Mouse (Mus musculus) WW6 (cell line): ENCODE results near the gene Commd1.
A peak's percentile ranks its signal among the peaks of the same experiment; 100 is the strongest.

Source experiments
- DNase-seq: peaks from one replicate; pipeline ENCODE4 v3.0.0-alpha.2; 2013; ENCODE audit warnings: low read depth, low spot score

Gene Commd1

DNA sequence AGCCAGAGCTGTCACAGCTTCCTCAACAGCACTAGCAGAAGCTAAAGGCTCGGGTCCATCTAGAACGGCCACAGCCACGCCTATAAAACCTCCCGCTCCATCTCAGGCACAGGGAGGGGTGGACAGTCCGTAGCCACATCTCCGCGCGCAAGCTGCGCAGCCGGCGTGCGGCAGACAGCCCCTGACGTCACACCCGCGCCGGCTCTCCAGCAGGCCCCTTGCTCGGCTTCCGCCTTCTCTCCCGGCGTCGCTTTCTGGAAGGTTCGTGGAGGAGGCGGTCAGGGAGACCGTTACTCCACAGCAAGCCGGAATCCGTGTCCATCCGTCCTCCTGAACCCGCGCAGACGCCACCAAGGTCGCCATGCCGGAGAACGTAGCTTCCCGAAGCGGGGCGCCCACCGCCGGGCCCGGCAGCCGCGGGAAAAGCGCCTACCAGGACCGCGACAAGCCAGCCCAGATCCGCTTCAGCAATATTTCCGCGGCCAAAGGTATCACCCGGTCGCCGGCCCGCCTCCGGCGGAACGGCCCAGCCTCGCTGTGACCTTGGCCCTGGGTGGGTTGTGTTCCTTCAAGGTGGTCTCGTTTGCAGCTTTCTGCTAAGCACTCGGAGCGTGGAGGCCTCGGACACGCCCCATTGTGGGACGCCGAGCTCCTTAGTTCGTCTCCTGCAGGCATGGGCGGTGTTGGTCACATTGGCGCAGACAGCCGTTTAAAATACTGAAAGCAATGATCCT lies 8.4 kb upstream of the Commd1 start, which contains the start of gene Cct4:
Gene Cct4 (plus strand): TSS at position 127 of the 734 bp plus-strand sequence.
- peak; percentile 73 for DNase-seq

DNA sequence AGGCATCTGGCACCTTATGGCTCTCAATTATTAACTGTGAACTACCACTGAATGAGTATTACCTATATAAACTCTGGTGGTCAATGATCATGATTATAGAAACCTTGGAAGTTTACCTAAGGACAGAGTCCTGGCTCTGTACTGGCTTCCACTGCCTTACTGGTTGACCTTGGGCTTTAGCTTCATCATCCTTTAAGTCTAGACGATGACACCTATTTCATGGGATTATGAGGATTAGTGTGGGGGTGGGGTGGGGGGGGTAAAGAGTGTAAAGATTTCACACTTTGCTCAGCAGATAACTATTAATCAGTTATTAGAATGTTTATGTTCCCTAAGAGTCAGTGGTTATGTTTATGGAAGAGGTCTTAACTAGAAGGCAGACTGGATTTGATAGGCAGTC lies 7.6 kb upstream of the Commd1 start:
- no peak for DNase-seq

DNA sequence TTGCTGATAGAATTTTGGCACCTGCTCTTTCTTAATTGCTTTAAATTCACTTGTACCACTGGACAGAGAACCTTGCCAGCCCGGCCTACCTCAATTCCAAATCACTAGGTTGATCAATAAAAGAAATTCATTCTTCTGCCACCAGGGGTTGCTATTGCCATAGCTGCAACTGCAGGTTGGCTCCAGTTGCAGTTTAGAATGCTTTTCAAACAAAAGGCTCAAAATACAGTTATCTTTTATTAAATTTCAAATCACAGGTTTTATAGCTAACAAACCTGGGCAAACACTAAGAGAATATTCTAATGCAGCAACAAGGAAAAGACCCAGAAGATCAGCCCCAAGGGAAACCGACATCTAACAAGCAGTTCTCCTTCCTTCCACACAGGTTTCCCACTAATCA lies 5.2 kb upstream of the Commd1 start:
- no peak for DNase-seq

DNA sequence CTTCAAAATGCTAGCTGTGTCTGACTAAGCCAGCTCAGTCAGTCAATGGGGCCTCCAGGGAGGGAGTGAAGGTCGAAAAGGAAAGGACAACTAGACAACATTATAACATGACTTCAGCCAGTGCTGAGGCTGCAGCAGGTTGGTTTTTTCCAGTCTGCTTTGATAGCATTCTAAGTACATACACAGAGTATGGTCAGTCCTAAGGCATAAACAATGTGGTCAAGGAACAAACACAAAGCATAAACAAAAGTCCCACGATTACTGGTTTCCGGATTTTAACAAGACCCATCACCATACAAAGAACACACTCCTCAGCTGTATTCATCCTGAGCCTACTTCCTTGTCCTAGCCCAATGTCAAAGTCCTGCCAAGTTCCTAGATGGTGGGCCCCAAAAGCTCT lies 3.3 kb upstream of the Commd1 start:
- no peak for DNase-seq

DNA sequence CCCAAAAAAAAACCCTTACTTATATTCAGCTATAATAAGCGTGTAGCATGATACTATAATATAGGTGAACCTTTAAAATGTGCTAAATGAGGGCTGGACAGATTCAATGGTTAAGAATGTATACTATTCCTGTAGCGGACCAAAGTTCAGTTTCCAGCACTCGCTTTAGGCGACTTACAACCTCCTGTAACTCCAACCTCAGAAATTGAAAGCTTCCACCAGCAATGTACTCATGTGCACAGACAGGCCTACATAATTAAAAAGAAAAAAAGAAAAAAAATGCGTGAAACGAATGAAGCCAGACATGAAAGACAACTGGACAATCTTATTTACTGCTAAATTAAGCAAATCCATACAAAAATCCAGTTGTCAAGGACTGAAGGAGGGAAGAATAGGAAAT lies 664 bp upstream of the Commd1 start:
- DNase-seq = no peak

DNA sequence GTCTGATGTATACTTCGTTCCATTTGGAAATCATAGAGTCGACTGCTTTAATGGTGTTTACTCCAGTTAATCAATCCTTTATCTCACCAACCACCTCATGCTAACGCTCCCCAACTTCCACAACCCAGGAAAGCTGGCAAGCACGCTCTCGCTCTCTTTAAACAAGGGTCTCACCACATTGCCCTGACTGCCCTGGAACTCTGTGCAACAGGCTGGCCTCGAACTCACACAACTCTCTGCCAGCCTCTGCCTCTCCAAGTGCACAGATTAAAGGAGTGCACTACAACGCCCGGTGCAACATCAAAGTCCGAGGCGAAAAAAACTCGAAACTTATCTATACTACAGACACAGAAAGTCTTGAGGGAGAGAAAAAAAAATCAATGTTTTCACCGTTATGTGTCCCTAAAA lies 635 bp downstream of the Commd1 start:
- DNase-seq = no peak

DNA sequence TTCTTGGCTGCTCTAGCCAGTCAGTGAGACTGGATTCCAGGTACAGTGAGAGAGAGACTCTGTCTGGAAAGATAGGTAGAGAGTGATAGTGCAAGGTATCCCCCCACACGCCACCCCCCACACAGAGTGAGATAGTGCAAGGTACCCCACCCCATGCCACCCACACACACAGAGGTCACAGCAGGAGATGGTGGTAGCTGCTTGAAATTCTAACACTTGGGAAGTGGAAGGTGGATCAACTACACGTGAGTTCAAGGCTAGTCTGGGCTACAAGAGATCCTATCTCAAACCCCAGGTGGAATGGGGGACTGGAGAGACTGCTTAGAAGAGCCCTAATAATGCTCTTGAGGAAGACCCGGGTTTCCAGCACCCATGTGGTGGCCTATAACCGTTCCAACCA lies 1.1 kb downstream of the Commd1 start:
- no peak for DNase-seq

DNA sequence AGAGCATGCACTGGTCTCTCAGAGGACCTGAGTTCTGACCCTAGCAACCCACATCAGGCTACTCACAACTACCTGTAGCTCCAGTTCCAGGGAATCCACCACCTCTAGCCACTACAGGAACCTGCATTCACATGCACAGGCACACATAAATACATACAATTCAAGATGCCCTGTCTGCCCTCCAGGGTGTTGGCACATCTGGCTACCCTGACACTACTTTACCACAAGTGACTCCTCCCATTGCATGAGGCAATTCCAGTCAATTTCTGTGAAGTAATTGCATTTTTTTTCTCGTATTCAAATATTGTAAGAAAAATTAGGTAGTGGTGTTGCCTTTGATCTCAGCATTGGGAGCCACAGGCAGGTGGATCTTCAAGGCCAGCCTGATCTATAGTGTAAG lies 3.0 kb downstream of the Commd1 start:
- DNase-seq = no peak

DNA sequence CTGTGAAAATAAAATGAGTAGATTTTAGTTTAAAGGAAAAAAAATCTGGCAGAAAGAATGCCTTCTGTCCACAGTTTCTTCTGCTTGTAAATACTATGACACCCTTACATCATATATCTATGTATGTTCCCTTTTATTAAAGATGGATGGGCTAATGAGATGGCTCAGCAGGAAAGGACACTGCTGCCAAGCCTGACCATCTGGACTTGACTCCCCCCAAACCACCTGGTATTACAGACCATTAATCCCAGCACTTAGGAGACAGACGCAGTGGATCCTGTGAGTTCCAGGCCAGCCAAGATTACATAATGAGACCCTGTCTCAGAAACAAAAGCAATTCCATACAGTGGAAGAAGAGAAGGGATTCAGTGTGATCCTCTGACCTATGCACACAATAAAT lies 3.5 kb downstream of the Commd1 start:
- DNase-seq = no peak

DNA sequence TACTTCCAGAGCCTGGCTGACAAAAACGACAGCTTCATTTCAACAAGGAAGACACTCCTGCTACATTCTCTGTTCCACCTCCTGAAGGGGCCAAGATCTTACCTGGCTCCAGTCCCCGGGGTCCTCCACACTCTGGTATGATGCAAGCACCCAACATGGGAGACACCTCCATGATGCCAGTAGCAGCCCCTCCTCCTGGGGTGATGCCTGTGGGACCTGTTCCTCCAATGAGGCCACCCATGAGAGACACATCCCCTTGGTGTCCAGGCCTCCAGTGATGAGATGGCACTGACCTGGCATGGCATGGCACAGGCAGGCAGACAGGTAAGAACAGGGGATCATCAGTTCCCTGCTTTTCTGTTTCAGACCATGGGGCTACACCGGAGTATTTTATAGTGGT lies 4.0 kb downstream of the Commd1 start:
- DNase-seq = no peak

DNA sequence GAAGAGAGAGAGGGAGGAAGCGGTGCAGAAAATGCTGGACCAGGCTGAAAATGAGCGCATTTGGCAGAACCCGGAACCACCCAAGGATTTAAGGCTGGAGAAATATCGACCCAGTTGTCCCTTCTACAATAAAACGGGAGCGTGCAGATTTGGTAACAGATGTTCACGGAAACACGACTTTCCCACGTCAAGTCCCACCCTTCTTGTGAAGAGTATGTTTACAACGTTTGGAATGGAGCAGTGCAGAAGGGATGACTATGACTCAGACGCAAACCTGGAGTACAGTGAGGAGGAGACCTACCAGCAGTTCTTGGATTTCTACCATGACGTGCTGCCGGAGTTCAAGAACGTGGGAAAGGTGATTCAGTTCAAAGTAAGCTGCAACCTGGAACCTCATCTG lies 8.6 kb downstream of the Commd1 start:
- DNase-seq = no peak

DNA sequence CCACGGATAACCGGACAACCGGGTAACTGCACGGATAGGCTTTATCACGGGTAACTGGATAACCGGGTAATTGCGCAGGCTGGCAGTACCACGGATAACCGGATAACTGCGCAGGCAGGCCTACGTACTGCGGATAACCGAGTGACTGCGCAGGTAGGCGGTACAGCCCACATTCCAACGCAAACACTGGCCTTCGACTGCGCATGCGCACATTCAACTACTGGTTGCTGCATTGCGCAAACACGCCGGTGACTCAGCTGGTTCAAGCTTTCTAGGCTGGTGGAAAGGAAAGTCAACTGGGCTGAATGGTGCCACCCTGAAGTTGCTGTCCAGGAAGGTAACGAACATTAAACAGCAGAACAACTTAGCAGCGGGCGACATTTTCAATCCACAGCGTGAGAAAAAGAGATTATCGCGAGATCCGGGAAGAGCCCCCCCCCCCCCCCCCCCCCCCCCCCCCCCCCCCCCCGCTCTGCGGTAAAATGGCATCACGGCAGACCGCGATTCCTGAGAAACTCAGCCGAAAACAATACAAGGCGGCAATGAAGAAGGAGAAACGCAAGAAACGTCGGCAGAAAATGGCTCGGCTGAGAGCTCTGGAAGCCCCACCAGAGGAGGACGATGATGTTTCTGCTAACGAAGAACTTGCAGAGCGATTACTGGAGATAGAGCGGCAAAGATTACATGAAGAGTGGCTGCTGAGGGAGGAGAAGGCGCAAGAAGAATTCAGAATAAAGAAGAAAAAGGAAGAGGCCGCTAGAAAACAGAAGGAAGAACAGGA lies 9.2 kb downstream of the Commd1 start:
- DNase-seq = peak; percentile 88

DNA sequence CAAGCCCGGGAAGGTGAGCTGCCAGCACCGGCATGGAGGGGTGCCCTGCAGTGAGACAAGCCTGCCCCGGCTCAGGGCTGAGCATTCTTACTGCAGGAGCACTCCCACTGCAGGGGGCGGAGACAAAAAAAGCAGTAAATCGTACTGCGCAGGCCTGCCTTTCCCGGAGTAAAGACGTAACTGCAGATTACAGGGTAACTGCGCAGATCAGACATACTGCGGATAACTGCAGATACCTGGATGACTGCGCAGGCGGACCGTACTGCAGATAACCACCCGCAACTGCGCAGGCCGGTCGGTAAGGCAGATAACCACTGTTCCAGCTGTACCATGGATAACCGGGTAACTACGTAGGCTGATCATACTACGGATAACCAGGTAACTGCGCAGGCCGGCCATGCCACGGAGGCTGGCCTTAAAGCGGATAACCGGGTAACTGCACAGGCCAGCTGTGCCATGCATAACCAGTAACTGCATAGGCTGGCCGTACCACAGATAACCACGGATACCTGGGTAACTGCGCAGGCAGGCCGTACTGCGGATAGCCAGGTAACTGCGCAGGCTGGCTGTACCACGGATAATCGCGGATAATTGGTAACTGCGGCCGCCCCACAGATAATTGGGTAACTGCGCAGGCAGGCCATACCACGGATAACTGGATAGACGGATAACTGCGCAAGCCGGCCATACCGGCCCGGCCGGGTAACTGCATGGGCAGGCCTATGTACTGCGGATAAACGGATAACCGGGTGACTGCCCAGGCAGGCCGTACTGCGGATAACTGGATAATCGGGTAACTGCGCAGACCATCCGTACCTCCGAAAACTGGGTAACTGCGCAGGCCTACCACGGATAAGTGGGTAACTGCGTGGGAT lies 10.1 kb downstream of the Commd1 start, which contains the start of gene Zrsr1:
Gene Zrsr1 (plus strand): TSS at position 171 of the 875 bp plus-strand sequence.
- DNase-seq = peak; percentile 88

DNA sequence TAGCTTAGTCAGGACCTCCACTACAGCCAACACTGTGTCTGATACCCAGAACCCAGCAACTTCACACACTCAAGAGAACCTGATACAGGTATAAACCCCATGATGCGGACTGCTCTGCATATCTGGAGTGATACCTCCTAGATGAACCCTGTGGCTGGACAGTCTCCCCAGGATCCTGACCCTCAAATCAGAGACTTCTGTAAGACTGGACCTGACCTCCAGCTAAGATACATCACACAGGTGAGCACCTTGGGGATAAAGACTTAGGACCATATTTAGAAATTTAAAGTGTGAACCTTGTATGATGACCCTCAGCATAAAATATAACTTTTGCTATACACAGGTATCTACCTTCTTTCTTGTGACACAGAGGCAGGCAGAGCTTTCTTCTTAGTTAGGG lies 11.6 kb downstream of the Commd1 start:
- DNase-seq = no peak

DNA sequence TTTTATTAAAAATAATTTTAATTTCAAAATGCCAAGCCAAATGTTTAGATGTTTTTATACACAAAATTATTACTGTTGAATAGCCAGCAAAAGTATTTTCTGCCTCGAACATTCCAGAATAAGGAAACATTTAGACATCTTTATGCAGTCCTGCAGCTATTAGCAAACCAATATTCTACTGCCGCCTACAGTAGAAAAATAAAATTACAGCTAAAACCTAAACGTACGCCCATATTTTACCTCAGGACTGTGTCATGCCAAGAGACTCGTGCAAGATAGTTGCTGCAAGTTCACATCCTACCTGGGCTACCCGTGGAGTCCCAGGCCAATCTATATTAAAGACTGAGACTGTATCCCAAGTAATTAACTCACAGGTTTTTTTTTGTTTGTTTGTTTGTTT lies 12.7 kb downstream of the Commd1 start:
- no peak for DNase-seq

DNA sequence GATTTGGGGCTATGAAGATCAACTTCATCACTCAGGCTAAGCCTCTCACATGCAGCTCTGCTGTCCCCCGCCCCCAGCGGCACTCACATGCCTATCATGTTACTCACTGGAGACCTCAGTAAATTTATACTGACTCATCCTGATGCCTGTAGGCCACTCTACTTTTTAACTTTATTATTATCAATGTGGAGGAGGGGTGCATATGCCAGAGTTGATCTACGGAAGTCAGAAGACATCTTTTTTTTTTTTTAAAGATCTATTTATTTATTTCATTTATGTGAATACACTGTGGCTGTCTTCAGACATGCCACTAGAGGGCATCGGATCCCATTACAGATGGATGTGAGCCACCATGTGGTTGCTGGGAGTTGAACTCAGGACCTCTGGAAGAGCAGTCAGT lies 16.7 kb downstream of the Commd1 start:
- DNase-seq = no peak

DNA sequence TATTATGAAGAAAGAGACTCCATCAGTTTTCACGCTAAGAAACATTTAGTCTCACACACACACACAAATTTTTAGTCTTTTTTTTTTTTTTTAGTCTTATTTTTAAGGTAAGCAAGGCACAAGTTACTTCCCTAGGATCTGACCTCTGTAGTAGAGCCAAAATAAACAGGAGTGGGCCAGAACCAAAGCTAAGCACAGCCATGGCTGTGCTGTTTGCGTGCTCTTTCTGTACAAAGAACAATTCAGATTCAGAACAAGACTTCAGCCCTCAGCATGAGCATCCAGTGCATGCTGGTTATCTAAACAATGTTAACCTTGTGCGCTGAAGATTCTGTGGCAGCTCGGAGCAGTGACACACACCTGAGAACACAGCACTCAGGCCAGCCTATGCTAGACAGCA lies 17.8 kb downstream of the Commd1 start:
- DNase-seq = no peak

DNA sequence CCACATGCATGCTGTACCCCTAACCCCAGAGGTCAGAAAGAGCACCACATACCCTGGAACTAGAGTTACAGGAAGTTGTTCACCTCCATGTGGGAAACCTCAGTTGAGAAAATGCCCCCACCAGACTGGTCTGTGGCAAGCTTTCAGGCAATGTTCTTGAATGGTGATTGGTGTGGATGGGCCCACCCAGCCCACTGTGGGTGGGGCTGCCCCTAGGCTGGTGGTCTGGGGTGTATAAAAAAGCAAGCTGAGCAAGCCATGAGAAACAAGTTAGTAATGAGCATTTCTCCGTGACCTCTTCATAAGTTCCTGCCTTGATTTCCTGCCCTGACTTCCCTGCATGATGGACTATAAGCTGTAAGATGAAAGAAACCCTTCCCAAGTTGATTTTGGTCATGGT lies 20.1 kb downstream of the Commd1 start:
- DNase-seq = no peak

DNA sequence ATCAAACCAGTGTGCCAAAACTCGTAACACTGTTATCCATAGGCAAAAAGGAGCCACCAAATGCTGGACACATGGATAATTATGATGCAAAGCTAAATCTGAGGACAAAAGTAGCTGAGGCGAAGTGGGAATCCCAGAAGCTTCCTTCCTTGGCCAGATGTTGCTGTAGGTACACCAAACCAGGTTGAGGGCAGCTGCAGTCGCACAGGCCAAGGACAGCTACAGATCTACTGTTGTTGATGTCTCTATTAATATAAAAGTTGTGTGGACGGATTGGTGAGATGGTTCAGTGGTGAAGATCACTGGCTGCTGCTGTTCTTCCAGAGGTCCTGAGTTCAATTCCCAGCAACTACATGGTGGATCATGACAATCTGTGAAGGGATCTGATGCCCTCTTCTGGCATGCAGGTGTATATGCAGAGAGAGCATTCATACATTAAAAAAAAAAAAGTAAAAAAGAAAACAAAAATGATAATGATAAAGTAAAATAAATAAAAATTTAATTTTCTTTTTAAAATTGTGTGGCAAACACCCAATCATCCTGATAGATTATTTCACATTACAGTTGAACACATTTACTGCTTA lies 24.3 kb downstream of the Commd1 start:
- no peak for DNase-seq

DNA sequence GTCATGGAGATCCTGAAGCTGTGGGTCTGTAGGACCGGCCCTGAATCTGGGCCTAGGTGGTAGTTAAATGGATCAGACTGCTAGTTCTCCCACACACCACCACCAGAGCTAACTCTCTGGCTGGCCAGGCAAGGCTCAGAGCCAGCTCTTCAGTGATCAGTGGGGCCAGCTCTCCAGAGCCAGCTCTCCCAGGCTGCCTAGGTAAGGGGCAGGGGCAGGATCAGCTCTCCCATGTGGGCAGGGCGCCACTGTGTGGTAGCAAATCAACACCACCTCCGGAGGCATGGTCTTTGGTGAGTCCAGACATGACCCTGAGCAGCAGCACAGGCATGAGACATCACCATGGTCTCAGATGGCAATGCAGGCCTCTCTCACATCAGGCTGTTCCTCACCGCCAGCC lies 25.4 kb downstream of the Commd1 start:
- peak; percentile 43 for DNase-seq

DNA sequence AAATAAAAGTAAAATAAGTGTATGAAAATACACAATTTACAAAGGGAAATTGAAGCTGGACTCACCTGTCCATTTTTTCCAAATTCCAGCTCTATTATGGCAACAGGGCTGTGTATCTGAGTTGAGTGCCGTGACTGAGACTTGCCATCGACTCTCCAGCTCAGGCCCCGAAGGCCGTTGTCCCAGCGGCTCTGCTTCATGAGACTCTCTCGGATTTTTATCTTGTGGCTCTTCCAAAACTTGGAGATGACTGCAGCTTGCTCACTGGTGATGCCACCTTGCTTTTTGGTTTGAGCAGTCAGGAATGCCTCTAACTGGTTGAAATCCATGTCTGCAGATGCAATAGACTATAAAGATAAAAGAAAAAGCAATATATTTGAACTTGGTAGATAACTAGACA lies 25.8 kb downstream of the Commd1 start:
- no peak for DNase-seq

DNA sequence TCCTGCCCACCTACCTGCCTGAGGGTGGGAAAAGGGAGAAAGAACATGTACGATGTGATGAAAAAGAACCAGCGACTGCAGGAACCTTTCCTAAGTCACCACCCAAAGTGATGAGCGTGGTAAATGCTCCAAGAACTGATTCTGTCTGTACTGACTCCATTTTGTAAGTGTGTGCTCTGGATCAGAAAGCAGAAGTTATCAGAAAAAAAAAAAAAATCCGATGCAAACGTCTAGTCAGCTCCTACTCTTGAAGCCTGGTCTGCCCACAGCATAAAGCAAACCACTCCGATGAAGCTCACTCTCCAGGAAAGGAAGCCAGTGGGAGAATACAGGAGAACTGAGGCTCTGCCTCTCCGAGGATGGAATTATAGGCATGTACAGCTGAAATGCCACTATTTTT lies 29.5 kb downstream of the Commd1 start:
- no peak for DNase-seq
